Mouse (Mus musculus): ENCODE results near the gene Crtc3.

DNA sequence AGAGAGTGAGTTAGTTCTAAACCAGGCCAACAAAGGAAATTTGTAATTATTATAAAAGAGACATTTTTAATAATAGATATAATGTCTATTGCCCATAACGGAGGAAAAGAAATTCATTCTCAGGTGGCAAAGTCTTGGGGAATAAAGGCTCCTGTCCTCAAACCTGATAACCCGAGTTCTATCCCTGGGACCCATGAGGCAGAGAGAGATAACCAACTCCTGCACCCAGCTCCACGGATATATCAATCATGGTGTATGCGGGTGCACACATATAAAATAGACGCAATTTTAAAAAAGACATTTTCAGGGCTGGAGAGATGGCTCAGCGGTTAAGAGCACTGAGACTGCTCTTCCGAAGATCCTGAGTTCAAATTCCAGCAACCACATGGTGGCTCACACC is 30.9 kb upstream of the Crtc3 start:
- no peak for TF ChIP-seq POLR2A (IDR thresholded peaks at IDR 0.05; ENCODE audit: control insufficient read depth in 1 of 2, insufficient read depth in 1 of 2, low read depth in 1 of 2, low read length in 2 of 2, poor library complexity in 1 of 2)
- TF ChIP-seq EP300 (IDR thresholded peaks at IDR 0.05; ENCODE audit: low read depth in 1 of 2, low read length in 2 of 2) = no peak
- TF ChIP-seq CHD2 (IDR thresholded peaks at IDR 0.05; ENCODE audit: low read length) = no peak
